In the genomic region with DNA sequence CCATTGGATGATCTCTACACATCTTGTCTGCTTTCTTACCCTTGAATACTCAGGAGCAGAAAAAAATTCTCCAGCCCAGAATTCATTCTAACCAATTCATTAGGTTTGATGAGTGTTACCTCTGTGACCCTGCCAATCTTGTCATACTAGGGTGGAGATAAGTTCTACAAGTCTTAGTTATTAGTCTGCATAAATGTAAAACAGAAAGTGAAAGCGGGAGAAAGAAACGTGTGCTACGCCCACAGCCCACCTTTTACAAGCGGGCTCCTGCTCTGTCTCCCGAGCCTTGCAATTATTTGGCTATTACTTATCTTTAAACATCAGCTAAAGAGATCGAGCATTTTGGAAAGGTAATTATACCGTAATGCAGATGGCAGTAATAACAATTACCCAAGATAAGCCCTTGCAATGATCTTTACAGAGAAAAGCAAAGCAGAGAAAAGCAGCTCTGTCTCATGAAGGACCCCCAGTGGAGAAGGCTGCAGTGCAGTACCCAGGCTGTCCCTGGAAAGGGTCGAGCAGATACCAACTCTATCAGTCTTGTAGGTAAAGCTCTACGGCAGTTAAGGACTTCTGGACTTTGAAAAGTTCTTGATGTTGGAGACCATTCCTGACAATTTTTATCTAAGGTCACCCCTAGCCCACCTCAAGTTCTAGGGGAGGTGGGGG, we compare ENCODE assay signal across 9 mouse cellular contexts.
DNase-seq lines count a peak whose midpoint lies in the region; ATAC-seq and TF ChIP-seq lines count a peak whose summit lies in the region.
"Had no signal": no experiment of that assay in that cellular context is flagged by ENCODE, and none has a peak within 500 bp of the region (broad histone marks: within the 10 kb centered on the region; RNA-seq: fewer than 3 reads in every experiment).

No protein-coding gene starts in this region.

- peak; percentile 20; the same call in 1 of the 2 replicates for TF ChIP-seq CTCF in kidney, postnatal 0 days (IDR thresholded peaks at IDR 0.05; ENCODE audit: low read depth)
- TF ChIP-seq CTCF in small intestine, adult 2 months (IDR thresholded peaks at IDR 0.05; ENCODE audit: extremely low read depth, insufficient read length, insufficient replicate concordance, low read depth, low read length): no peak

- no peaks in the 10 kb centered on the region for H3K9me3 ChIP-seq in kidney, postnatal 0 days (replicated peaks; ENCODE audit: low read length)
- H3K9me3 ChIP-seq: hindbrain, embryonic 13.5 days; midbrain, embryonic 15.5 days had no signal

- no peak overlapping the region for H3K4me3 ChIP-seq in kidney, postnatal 0 days (replicated peaks; ENCODE audit: low read depth, low read length)
- H3K4me3 ChIP-seq in small intestine, adult 2 months (ENCODE audit: low read depth, low read length): peak overlapping the region; percentile 14; the same call in 1 of the 2 replicates
- H3K4me3 ChIP-seq: hindbrain, embryonic 13.5 days; midbrain, embryonic 15.5 days had no signal

- no peaks in the 10 kb centered on the region for H3K36me3 ChIP-seq in kidney, postnatal 0 days (ENCODE audit: insufficient read depth, low read length)
- H3K36me3 ChIP-seq in small intestine, adult 2 months (ENCODE audit: control insufficient read depth, insufficient read depth, low read length): no peaks in the 10 kb centered on the region
- H3K36me3 ChIP-seq: hindbrain, embryonic 13.5 days; midbrain, embryonic 15.5 days had no signal

- 59% methylated on average over 9 of the region's 9 CpGs for WGBS in kidney, postnatal 0 days
- WGBS in small intestine, adult 2 months: 21% methylated on average over 9 of the region's 9 CpGs

- peak overlapping the region; percentile 8; the same call in 1 of the 2 replicates for H3K4me2 ChIP-seq in kidney, postnatal 0 days (ENCODE audit: low read length)
- H3K4me2 ChIP-seq: hindbrain, embryonic 13.5 days; midbrain, embryonic 15.5 days had no signal

- no peak for TF ChIP-seq POLR2A in small intestine, adult 2 months (IDR thresholded peaks at IDR 0.05; ENCODE audit: low read depth, low read length)

- H3K4me1 ChIP-seq in kidney, postnatal 0 days (replicated peaks; ENCODE audit: insufficient read depth, low read length): no peaks in the 10 kb centered on the region
- H3K4me1 ChIP-seq in small intestine, adult 2 months (ENCODE audit: control insufficient read depth, insufficient read depth, insufficient read length, low read length): no peaks in the 10 kb centered on the region
- H3K4me1 ChIP-seq: hindbrain, embryonic 13.5 days had no signal

- H3K27ac ChIP-seq in kidney, postnatal 0 days: no peak overlapping the region
- H3K27ac ChIP-seq in small intestine, adult 2 months (ENCODE audit: insufficient read depth, low read depth, low read length): no peak overlapping the region
- H3K27ac ChIP-seq: hindbrain, embryonic 13.5 days; midbrain, embryonic 15.5 days had no signal

- ATAC-seq in kidney, postnatal 0 days (replicated peaks; ENCODE audit: low FRiP score, low read depth): no peak
- ATAC-seq in common myeloid progenitor, adult 5-6 weeks (replicated peaks; ENCODE audit: low read depth, poor library complexity, severe bottlenecking): peak; percentile 95
- ATAC-seq: midbrain, embryonic 15.5 days had no signal

- no peaks in the 10 kb centered on the region for H3K27me3 ChIP-seq in kidney, postnatal 0 days (ENCODE audit: insufficient read depth, low read length)
- no peaks in the 10 kb centered on the region for H3K27me3 ChIP-seq in small intestine, adult 2 months (ENCODE audit: control insufficient read depth, insufficient read depth, low read length)
- H3K27me3 ChIP-seq: hindbrain, embryonic 13.5 days; midbrain, embryonic 15.5 days had no signal

- no peak for DNase-seq in kidney, postnatal 0 days (ENCODE audit: low spot score)
- DNase-seq in kidney, adult 9 months: no peak
- DNase-seq in induced T-regulatory cell, adult 2 months (ENCODE audit: low read depth): peak; percentile 14
- DNase-seq in MN1 (ENCODE audit: low spot score): no peak
- DNase-seq in spleen, postnatal 10 days (ENCODE audit: low spot score in 2 of 2): no peak

- no peak overlapping the region for H3K9ac ChIP-seq in kidney, postnatal 0 days (ENCODE audit: low read depth, low read length)
- H3K9ac ChIP-seq: hindbrain, embryonic 13.5 days; midbrain, embryonic 15.5 days had no signal
